Mouse (Mus musculus) left cerebral cortex, postnatal 10 days (tissue): ENCODE results near the gene Tmem247. TPM values are rescaled to one million over a fixed set of nuclear protein-coding genes. Genes with fewer than 3 reads are reported as not detected.

ENCODE experiments used
- DNase-seq, 2 experiments: peaks; one replicate each; pipeline ENCODE4 v3.0.0; 2021 to 2022; ENCODE audit warnings: low spot score in 2 of 2, mixed read lengths in 1 of 2; ENCODE audit errors: extremely low spot score in 1 of 2
- intact Hi-C: fragments of 180-260 bp; cut with DNase I; formaldehyde crosslinking; loops from one replicate; pipeline ENCODE4 v1.15.1; 2025
- total RNA-seq, 2 experiments: library from RNA; stranded (reverse); gene quantifications; 2 replicates each; pipeline ENCODE4 v1.2.3; 2021

Tmem247 gene
- not detected for total RNA-seq

GRCm38 (mm10) chr17:86917048-86917447 lies at the start of gene Tmem247:
TSS of gene Tmem247 (plus strand) at chr17:86917348.
- intact Hi-C loops: loop anchor here (2.0 kb wide), 1 partner anchor 332 kb away; no protein-coding TSS in a partner anchor
- no peak for DNase-seq

DNA sequence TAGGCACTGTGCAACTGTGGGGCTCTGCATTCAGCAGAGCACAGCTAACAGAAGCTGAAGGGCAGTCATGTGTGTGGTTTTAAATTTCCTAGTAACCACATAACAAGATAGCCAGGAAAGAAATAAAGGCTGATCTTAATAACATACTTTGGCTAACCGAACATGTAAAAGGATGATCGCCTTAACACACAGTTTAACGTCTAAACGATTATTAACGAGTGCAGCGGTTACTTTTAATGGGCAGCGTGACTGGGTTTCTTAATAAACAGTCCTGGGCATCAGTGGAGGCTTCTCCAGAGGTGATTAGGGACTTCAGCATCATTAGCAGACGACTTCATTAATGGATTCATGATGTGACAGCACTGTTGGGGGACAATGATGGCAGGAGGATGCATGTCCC lies 46.6 kb upstream of the Tmem247 start:
- no peak for DNase-seq
- intact Hi-C loops: no loop called here

DNA sequence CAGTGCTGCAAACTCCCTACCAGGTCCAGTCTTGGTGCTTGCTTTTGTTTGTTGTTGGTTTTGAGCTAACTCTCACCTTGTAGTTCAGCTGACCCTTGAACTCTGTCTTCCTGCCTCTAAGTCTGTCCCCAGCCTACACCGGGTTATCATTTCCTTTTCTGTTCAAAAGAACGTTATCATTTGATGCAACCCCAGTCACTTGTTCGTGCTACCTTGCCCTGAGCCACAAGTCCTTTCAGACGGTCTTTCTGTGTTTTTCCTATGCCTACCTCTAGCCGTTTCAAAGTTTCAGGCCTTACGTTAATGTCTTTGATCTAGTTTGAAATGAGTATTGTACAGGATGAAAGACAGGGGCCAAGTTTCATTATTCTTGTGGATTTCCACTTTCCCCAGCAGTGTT lies 44.5 kb upstream of the Tmem247 start:
- intact Hi-C loops: no loop called here
- DNase-seq: no peak

DNA sequence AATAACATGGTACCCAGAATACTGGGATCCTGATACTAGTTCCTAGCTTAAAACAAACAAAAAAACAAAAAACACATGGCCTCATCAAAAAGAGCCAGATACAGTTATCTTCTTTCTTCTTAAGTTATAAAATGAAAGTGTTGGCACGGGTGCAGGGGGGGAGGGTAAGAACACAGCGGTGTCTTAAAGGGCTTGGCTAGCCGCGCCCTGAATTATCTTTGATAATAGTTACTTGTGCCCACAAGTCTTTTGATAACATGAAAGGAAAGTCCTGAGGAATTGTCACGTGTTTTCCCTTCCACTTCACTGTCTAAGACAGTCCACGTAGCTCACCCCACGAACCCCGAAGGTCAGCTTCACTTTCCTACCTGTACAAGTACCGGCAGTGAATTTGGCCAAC lies 40.2 kb upstream of the Tmem247 start:
- DNase-seq: no peak
- intact Hi-C loops: no loop called here

- intact Hi-C loops: no loop called here
- no peak for DNase-seq
Measured at GRCm38 (mm10) chr17:86877747-86878146, 39.4 kb upstream of the Tmem247 start.

DNA sequence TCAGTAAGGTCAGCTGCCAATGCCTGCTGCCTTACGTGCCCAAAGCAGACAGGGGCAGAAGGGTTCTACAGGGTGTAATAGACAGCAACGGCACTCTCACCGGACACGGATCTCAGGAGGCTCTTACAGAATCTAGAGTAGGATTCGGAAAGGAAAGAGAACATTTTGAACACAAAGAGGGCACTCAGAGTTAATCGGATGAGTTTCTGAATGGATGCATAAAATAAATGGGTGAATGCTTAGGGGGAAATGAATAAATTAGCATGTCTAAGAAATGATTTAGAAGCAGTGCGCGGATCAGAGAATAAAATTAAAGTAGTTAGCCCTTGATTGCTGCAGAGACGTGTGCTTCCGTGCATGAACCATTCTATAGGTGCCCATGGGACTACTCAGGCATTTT lies 37.1 kb upstream of the Tmem247 start:
- intact Hi-C loops: no loop called here
- no peak for DNase-seq

GRCm38 (mm10) chr17:86880461-86881044 lies 36.6 kb upstream of the Tmem247 start:
- intact Hi-C loops: no loop called here

DNA sequence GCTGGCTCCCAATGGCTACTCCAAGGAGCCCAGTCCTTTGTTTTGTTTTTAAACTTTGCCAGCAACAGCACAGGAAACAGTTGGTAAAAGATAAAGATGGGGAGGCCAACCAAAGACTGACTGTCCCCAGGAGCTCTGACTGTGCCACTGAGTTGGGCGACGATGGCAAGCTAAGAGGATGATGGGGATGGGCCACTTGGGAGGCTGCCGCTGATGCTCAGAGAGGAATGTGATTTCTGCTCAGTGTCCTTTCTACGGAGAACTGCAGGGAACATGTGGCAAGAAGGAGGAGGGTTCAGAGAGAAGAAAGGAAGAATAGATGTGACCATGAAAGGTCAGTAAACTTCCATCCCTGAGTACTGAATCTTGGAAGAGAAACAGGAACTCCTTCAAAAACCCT lies 22.0 kb upstream of the Tmem247 start:
- intact Hi-C loops: no loop called here
- no peak for DNase-seq

More at GRCm38 (mm10) chr17:86880461-86881044, 36.6 kb upstream of the Tmem247 start:
- DNase-seq: no peak

DNA sequence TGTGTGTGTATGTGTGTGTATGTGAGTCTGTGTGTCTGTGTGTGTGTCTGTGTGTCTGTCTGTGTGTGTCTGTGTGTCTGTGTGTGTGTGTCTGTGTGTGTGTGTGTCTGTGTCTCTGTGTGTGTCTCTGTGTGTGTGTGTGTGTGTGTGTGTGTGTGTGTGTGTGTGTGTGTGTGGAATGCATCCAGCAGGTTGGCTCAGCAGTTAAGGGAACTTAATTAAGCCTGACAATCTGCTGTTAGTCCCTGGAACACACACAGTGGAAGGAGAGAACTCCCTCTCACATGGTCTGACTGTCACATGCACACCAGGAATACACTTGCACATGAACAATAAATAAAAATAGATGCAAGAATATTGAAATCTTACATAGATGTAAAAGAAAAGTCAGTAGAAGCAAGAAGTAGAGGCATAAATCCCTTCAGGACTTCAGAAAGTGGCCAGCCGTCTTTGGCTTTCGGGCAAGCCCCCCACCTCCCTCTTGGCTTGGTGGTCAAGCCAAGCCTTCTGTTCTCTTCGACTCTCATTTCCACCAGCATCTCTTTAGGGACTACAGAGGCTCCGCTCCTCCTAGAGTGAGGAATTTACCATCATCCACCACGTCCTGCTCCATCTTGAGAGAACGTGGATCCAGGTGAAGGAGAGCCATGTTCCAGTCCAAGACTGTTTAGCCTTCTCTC lies 19.5 kb upstream of the Tmem247 start:
- no peak for DNase-seq
- intact Hi-C loops: no loop called here

DNA sequence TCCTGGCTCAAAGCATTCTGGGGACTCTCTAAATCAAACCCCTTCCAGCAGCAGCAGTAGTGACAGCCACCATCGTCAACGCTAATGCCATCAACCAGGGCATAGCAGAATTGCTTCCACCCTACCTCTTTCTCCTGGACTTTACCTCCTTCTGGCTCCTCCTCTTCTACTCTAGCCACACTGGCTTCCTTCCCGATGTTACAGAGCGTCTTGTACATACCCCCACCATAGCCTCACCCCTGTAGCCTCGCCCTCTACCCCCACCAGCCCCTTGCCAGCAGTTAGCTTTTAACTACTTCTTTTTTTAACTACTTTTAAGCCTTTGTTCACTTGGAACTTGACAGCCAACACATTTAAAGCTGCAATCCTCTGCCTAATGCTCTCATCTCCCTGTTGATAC lies 17.3 kb upstream of the Tmem247 start:
- DNase-seq: no peak
- intact Hi-C loops: loop anchor here (10.0 kb wide), 1 partner anchor 145 kb away; the partner anchor contains the start of gene Epas1

- DNase-seq: no peak
- intact Hi-C loops: loop anchor here (10.0 kb wide), 1 partner anchor 146 kb away; the partner anchor contains the start of gene Epas1
Measured at GRCm38 (mm10) chr17:86900564-86900963, 16.6 kb upstream of the Tmem247 start.

GRCm38 (mm10) chr17:86902399-86903067 lies 14.6 kb upstream of the Tmem247 start:
- no peak for DNase-seq
- intact Hi-C loops: loop anchor here (2.0 to 10.0 kb wide), 2 partner anchors 148 to 368 kb away; partner anchors contain the start of gene Epas1

- peak in 1 of 2 experiments; percentile 49 for DNase-seq
- intact Hi-C loops: loop anchor here (2.0 to 10.0 kb wide), 2 partner anchors 149 to 369 kb away; partner anchors contain the start of gene Epas1
Measured at GRCm38 (mm10) chr17:86903596-86903995, 13.6 kb upstream of the Tmem247 start.

- intact Hi-C loops: loop anchor here (2.0 to 10.0 kb wide), 2 partner anchors 149 to 741 kb away; partner anchors contain the start of gene Epas1
- no peak for DNase-seq
Measured at GRCm38 (mm10) chr17:86904206-86904605, 12.9 kb upstream of the Tmem247 start.

- peak; percentile 58 to 84 for DNase-seq
- intact Hi-C loops: loop anchor here (2.0 to 10.0 kb wide), 3 partner anchors 151 to 743 kb away; partner anchors contain the start of gene Epas1
Measured at GRCm38 (mm10) chr17:86905297-86906135, 11.6 kb upstream of the Tmem247 start.

- peak; percentile 85 for DNase-seq
- intact Hi-C loops: loop anchor here (5.0 to 10.0 kb wide), 2 partner anchors 151 to 409 kb away; partner anchors contain the start of gene Epas1
Measured at GRCm38 (mm10) chr17:86906136-86906461, 11.0 kb upstream of the Tmem247 start.

DNA sequence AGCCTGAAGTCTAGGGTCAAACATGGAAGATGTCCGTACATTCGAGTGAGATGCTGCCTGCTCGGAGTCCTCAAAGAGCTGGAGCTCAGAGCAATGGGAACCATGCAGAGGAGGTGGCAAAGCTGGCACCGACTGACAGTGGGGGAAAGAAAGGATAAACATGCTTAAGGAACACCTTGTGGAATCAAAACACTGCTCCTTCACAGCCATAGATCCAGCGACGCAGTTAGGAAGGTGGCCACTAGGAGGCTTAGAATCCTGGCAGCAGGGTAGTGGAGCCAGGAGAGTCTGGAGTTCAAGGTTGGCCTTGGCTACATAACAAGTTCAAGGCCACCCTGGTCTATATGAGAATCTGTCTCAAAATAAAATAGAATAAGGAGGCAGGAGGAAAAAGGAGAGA lies 10.5 kb upstream of the Tmem247 start:
- DNase-seq: no peak
- intact Hi-C loops: loop anchor here (5.0 to 10.0 kb wide), 2 partner anchors 152 to 409 kb away; partner anchors contain the start of gene Epas1

- peak in 1 of 2 experiments; percentile 35 for DNase-seq
- intact Hi-C loops: loop anchor here (5.0 to 10.0 kb wide), 2 partner anchors 152 to 410 kb away; partner anchors contain the start of gene Epas1
Measured at GRCm38 (mm10) chr17:86907092-86907491, 10.1 kb upstream of the Tmem247 start.
